Mouse (Mus musculus): ENCODE measurements around the gene Prkra. TPM values are rescaled to one million over a fixed set of nuclear protein-coding genes. Genes with fewer than 3 reads are reported as not detected.

Gene Prkra
- total and polyA plus RNA-seq, 2 experiments from 2014 or later, result 93.6 to 113 TPM

- no peak for DNase-seq (ENCODE audit: low spot score)
- 100% methylated on average over 1 of the region's 1 CpGs for WGBS
- no peak for TF ChIP-seq CTCF (IDR thresholded peaks at IDR 0.05)
Observed at GRCm38 (mm10) chr2:76602256-76602655, 45.6 kb downstream of the Prkra start.

GRCm38 (mm10) chr2:76599214-76599613 is 48.6 kb downstream of the Prkra start:
- no peak overlapping the region for H3K4me3 ChIP-seq (ENCODE audit: low read depth, low read length)
- H3K36me3 ChIP-seq (ENCODE audit: insufficient read depth, low read length), result peaks cover 10% of the 10 kb centered on the region; the same call in 1 of the 2 replicates
- no peaks in the 10 kb centered on the region for H3K27me3 ChIP-seq (ENCODE audit: insufficient read depth, low read length)
- DNase-seq (ENCODE audit: low spot score) (no peak), ATAC-seq (ENCODE audit: low FRiP score) (no peak)
- no peaks in the 10 kb centered on the region for H3K9me3 ChIP-seq (ENCODE audit: low read length)
- no peak overlapping the region for H3K9ac ChIP-seq (replicated peaks; ENCODE audit: low read length, poor library complexity, severe bottlenecking)
- peak; percentile 47 for TF ChIP-seq CTCF (IDR thresholded peaks at IDR 0.05)
- 81% methylated on average over 5 of the region's 5 CpGs for WGBS
- H3K4me1 ChIP-seq (ENCODE audit: insufficient read depth, low read length), result no peaks in the 10 kb centered on the region
- H3K4me2 ChIP-seq (ENCODE audit: low read depth, low read length, poor library complexity, severe bottlenecking), result no peak overlapping the region
- H3K27ac ChIP-seq (ENCODE audit: low read depth, low read length), result no peak overlapping the region

More at GRCm38 (mm10) chr2:76602256-76602655, 45.6 kb downstream of the Prkra start:
- H3K4me1 ChIP-seq (ENCODE audit: insufficient read depth, low read length), result no peaks in the 10 kb centered on the region
- H3K4me2 ChIP-seq (ENCODE audit: low read depth, low read length, poor library complexity, severe bottlenecking), result no peak overlapping the region
- H3K27me3 ChIP-seq (ENCODE audit: insufficient read depth, low read length), result no peaks in the 10 kb centered on the region
- no peaks in the 10 kb centered on the region for H3K9me3 ChIP-seq (ENCODE audit: low read length)
- ATAC-seq (ENCODE audit: low FRiP score), result no peak
- H3K27ac ChIP-seq (ENCODE audit: low read depth, low read length), result no peak overlapping the region
- H3K36me3 ChIP-seq (ENCODE audit: insufficient read depth, low read length), result no peaks in the 10 kb centered on the region
- H3K9ac ChIP-seq (replicated peaks; ENCODE audit: low read length, poor library complexity, severe bottlenecking), result no peak overlapping the region
- no peak overlapping the region for H3K4me3 ChIP-seq (ENCODE audit: low read depth, low read length)

- Histone ChIP-seq H3K4me3 (ENCODE audit: low read depth, low read length) (no peak overlapping the region), H3K36me3 (ENCODE audit: insufficient read depth, low read length) (peaks cover 17% of the 10 kb centered on the region; the same call in 1 of the 2 replicates), H3K9ac (replicated peaks; ENCODE audit: low read length, poor library complexity, severe bottlenecking) (no peak overlapping the region), H3K4me2 (ENCODE audit: low read depth, low read length, poor library complexity, severe bottlenecking) (no peak overlapping the region), H3K4me1 (ENCODE audit: insufficient read depth, low read length) (no peaks in the 10 kb centered on the region), H3K9me3 (ENCODE audit: low read length) (no peaks in the 10 kb centered on the region), H3K27ac (ENCODE audit: low read depth, low read length) (no peak overlapping the region), H3K27me3 (ENCODE audit: insufficient read depth, low read length) (no peaks in the 10 kb centered on the region)
- DNase-seq (ENCODE audit: low spot score), result no peak
- no peak for TF ChIP-seq CTCF (IDR thresholded peaks at IDR 0.05)
- 86% methylated on average over 11 of the region's 11 CpGs for WGBS
- no peak for ATAC-seq (ENCODE audit: low FRiP score)
Observed at GRCm38 (mm10) chr2:76597521-76597920, 50.3 kb downstream of the Prkra start.

GRCm38 (mm10) chr2:76592401-76592924 is 55.4 kb downstream of the Prkra start:
- no peak for TF ChIP-seq CTCF (IDR thresholded peaks at IDR 0.05)
- no peak overlapping the region for H3K27ac ChIP-seq (ENCODE audit: low read depth, low read length)
- WGBS, result 87% methylated on average over 3 of the region's 3 CpGs
- H3K4me2 ChIP-seq (ENCODE audit: low read depth, low read length, poor library complexity, severe bottlenecking), result no peak overlapping the region
- DNase-seq (ENCODE audit: low spot score), result no peak
- no peaks in the 10 kb centered on the region for H3K27me3 ChIP-seq (ENCODE audit: insufficient read depth, low read length)
- no peak overlapping the region for H3K4me3 ChIP-seq (ENCODE audit: low read depth, low read length)
- no peak overlapping the region for H3K9ac ChIP-seq (replicated peaks; ENCODE audit: low read length, poor library complexity, severe bottlenecking)
- H3K9me3 ChIP-seq (ENCODE audit: low read length), result no peaks in the 10 kb centered on the region
- ATAC-seq (ENCODE audit: low FRiP score), result no peak
- peaks cover 33% of the 10 kb centered on the region for H3K36me3 ChIP-seq (ENCODE audit: insufficient read depth, low read length)
- H3K4me1 ChIP-seq (ENCODE audit: insufficient read depth, low read length), result no peaks in the 10 kb centered on the region

- Histone ChIP-seq H3K27me3 (ENCODE audit: insufficient read depth, low read length) (no peaks in the 10 kb centered on the region), H3K36me3 (ENCODE audit: insufficient read depth, low read length) (peaks cover 40% of the 10 kb centered on the region), H3K4me2 (ENCODE audit: low read depth, low read length, poor library complexity, severe bottlenecking) (no peak overlapping the region), H3K27ac (ENCODE audit: low read depth, low read length) (no peak overlapping the region), H3K4me3 (ENCODE audit: low read depth, low read length) (no peak overlapping the region), H3K4me1 (ENCODE audit: insufficient read depth, low read length) (no peaks in the 10 kb centered on the region), H3K9ac (replicated peaks; ENCODE audit: low read length, poor library complexity, severe bottlenecking) (no peak overlapping the region), H3K9me3 (ENCODE audit: low read length) (no peaks in the 10 kb centered on the region)
- no peak for ATAC-seq (ENCODE audit: low FRiP score)
- DNase-seq (ENCODE audit: low spot score), result no peak
- 90% methylated on average over 7 of the region's 7 CpGs for WGBS
- TF ChIP-seq CTCF (IDR thresholded peaks at IDR 0.05), result no peak
Observed at GRCm38 (mm10) chr2:76590221-76590620, 57.6 kb downstream of the Prkra start.

- 70% methylated on average over 10 of the region's 10 CpGs for WGBS
- Histone ChIP-seq H3K9me3 (ENCODE audit: low read length) (no peaks in the 10 kb centered on the region), H3K4me3 (ENCODE audit: low read depth, low read length) (no peak overlapping the region), H3K27ac (ENCODE audit: low read depth, low read length) (no peak overlapping the region), H3K9ac (replicated peaks; ENCODE audit: low read length, poor library complexity, severe bottlenecking) (no peak overlapping the region), H3K36me3 (ENCODE audit: insufficient read depth, low read length) (peaks cover 27% of the 10 kb centered on the region), H3K27me3 (ENCODE audit: insufficient read depth, low read length) (no peaks in the 10 kb centered on the region), H3K4me2 (ENCODE audit: low read depth, low read length, poor library complexity, severe bottlenecking) (no peak overlapping the region), H3K4me1 (ENCODE audit: insufficient read depth, low read length) (no peaks in the 10 kb centered on the region)
- DNase-seq (ENCODE audit: low spot score), result no peak
- TF ChIP-seq CTCF (IDR thresholded peaks at IDR 0.05), result peak; percentile 31
- no peak for ATAC-seq (ENCODE audit: low FRiP score)
Observed at GRCm38 (mm10) chr2:76586906-76587305, 60.9 kb downstream of the Prkra start.

Data from midbrain, postnatal 0 days (tissue).